Mouse (Mus musculus) embryonic facial prominence, embryonic 13.5 days (tissue): Measurements from ENCODE around the gene Kif16b. TPM values are rescaled to one million over a fixed set of nuclear protein-coding genes. Genes with fewer than 3 reads are reported as not detected.
"Not testable (repeated sequence)": the region's sequence is repeated elsewhere in the genome, so short reads cannot be mapped to it uniquely, and the experiment has no call there.

ENCODE experiments used
- ATAC-seq: fragments of 200-750 bp; cut with Nextera tagmentation; 2 replicates; pipeline ENCODE4 v1.8.0; 2017; ENCODE audit warnings: low read depth; ENCODE audit not compliant: insufficient number of reproducible peaks, insufficient read depth, low FRiP score, low TSS enrichment
- H3K27ac ChIP-seq: fragments of 300-500 bp; sonication (generic); 2 replicates; pipeline ENCODE4 v1.5.1; 2015; ENCODE audit warnings: moderate library complexity, mild to moderate bottlenecking, inconsistent platforms
- H3K27me3 ChIP-seq: fragments of 300-500 bp; sonication (generic); 2 replicates; pipeline ENCODE4 v1.6.1; 2015; ENCODE audit warnings: mild to moderate bottlenecking, inconsistent platforms
- H3K36me3 ChIP-seq: fragments of 300-500 bp; sonication (generic); 2 replicates; pipeline ENCODE4 v1.6.1; 2015; ENCODE audit warnings: mild to moderate bottlenecking, inconsistent platforms
- H3K4me1 ChIP-seq: fragments of 300-500 bp; sonication (generic); 2 replicates; pipeline ENCODE4 v1.6.1; 2015; ENCODE audit warnings: inconsistent platforms
- H3K4me2 ChIP-seq: fragments of 300-500 bp; sonication (generic); 2 replicates; pipeline ENCODE4 v1.6.1; 2015; ENCODE audit warnings: moderate library complexity, mild to moderate bottlenecking, inconsistent platforms
- H3K4me3 ChIP-seq: fragments of 300-500 bp; sonication (generic); 2 replicates; pipeline ENCODE4 v1.5.1; 2015; ENCODE audit warnings: mild to moderate bottlenecking, inconsistent platforms
- H3K9ac ChIP-seq: fragments of 300-500 bp; sonication (generic); 2 replicates; pipeline ENCODE4 v1.6.1; 2015; ENCODE audit warnings: mild to moderate bottlenecking, inconsistent platforms
- H3K9me3 ChIP-seq: fragments of 300-500 bp; sonication (generic); 2 replicates; pipeline ENCODE4 v1.6.1; 2016; ENCODE audit warnings: inconsistent platforms
- WGBS: fragments of 180-500 bp; shearing (Covaris S2); methylation state at CpG from one replicate; pipeline ENCODE4 v1.1.7; 2015; ENCODE audit warnings: mixed read lengths; 5-methylcytosine and 5-hydroxymethylcytosine counted together
- polyA plus RNA-seq: library from polyadenylated mRNA; unstranded; fragments of >200 nt; fragmentation: Nextera tagmentation; extraction: Ambion mirVana; gene quantifications from 2 replicates; pipeline ENCODE4 v1.2.1, GENCODE M21; 2015

Gene Kif16b
- polyA plus RNA-seq, 1 experiment from 2014 or later, result 12.1 TPM

DNA sequence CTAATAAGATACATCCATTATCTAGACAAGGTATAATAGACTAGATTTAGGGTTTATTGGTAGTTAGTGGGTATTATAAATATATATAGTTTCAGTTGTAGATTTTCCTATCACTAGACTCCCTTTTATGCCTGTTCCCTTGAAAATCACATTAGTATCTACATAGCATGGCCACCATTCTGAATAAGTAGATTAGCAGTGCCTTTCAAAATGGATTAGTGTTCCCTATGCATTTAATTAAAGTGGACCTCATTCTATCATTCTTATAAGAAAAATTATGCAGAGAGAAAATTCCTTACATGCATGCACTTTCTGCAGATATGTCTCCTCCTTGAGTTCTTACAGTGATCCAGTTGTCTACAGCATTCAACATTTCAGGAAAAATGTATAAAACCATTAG lies 320.9 kb downstream of the Kif16b start:
- no peak for ATAC-seq
- Histone ChIP-seq H3K9ac (no peak overlapping the region), H3K4me2 (no peak overlapping the region), H3K27me3 (no peaks in the 10 kb centered on the region), H3K27ac (no peak overlapping the region), H3K9me3 (no peaks in the 10 kb centered on the region), H3K4me3 (no peak overlapping the region), H3K36me3 (no peaks in the 10 kb centered on the region), H3K4me1 (no peaks in the 10 kb centered on the region)

DNA sequence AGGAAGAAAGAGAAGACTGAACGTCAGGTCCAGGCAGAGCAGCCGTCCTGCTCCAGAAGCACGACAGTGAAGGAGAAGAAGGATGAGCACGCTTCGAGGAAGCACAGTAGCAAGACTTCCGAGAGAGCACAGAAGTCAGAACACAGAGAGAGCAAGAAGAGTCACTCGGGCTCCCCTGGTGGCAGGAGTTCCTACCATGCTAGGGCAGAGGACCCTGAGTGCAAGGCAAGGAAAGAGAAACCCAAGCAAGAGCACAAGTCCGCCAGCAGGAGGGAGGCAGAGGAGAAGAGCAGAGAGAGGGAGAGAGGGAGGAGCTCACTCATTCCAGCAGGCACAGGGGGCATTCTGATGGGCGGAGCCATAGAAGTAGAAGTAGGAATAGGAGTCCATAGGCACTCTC lies 323.9 kb downstream of the Kif16b start:
- not testable (repeated sequence) for H3K9me3 ChIP-seq, H3K9ac ChIP-seq, H3K27me3 ChIP-seq, H3K4me2 ChIP-seq, H3K36me3 ChIP-seq, H3K27ac ChIP-seq, H3K4me1 ChIP-seq, ATAC-seq, H3K4me3 ChIP-seq
- 78% methylated on average over 9 of the region's 9 CpGs for WGBS

DNA sequence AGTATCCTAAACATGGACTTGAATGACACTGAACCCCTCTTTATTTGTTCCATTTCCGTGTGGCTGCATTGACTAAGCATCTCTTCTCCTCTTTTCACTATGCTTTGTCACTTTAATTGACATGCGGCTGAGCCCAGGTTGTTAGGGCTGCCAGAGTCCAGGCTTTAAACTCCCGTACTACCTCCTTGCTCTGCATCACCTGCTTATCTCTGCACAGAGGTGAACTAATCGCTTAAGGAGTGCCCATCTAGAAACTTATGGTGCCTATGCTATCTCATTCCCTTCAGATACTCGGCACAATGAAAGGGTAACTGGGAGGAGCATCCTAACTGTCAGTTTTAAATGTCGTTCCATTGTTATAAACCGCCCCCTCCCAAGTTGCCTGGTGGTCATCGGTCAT lies 331.6 kb downstream of the Kif16b start:
- Histone ChIP-seq H3K9me3 (no peaks in the 10 kb centered on the region), H3K27ac (no peak overlapping the region), H3K4me1 (no peaks in the 10 kb centered on the region), H3K4me2 (no peak overlapping the region), H3K4me3 (no peak overlapping the region), H3K36me3 (no peaks in the 10 kb centered on the region), H3K9ac (no peak overlapping the region), H3K27me3 (no peaks in the 10 kb centered on the region)
- 74% methylated on average over 8 of the region's 8 CpGs for WGBS
- ATAC-seq, result no peak

Other genes starting within 250 kb of the Kif16b start
- gene Snrpb2, start 161.5 kb upstream of the Kif16b start, polyA plus RNA-seq, result 104 and 106 TPM in 2 replicates
- gene Otor, start 176.9 kb upstream of the Kif16b start, polyA plus RNA-seq, result 30.6 and 33.4 TPM in 2 replicates